Mouse (Mus musculus): Measurements from ENCODE around the gene Nod1.
A peak's percentile ranks its signal among the peaks of the same experiment; 100 is the strongest.

DNA sequence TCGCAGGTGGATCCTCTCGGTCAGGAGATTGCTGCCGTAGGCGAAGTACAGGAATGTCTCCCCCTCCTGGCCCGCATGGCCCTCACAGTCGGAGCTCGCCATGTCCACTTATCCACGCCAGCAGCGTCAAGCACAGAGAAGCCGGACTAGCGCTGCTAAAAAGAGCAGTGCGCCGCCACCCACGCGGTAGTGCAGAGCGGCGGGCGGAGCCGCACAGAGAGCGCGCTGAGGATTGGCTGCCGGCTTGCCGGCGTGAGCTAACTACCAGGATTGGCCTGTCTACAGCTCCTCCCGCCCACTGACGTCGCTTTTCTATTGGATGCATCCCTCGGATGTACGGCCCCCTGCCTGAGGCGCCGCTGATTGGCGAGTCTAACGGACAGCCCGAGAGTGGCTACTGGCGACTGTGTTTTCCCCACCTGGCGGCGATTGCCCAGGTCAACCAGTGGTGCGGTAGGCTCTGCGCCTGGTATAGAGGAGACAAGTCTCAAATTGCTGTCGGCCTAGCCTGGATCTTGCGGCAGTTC, 20.4 kb upstream of the Nod1 start, which contains the start of gene Ggct:
- TF ChIP-seq EP300 (IDR thresholded peaks at IDR 0.05; ENCODE audit: low read depth), result no peak
- peak; percentile 69; the same call in 1 of the 2 replicates for TF ChIP-seq CTCF (IDR thresholded peaks at IDR 0.05; ENCODE audit: low read depth)

Data from liver, embryonic 14.5 days (tissue).